Mouse (Mus musculus) liver, adult 2 months (tissue): ENCODE results near the gene 1700020D05Rik.

Source experiments
- CTCF ChIP-seq: fragments of 200-500 bp; IDR thresholded peaks from 2 replicates; pipeline ENCODE4 v1.5.1; 2011; ENCODE audit warnings: low read depth, low read length, control low read depth
- POLR2A ChIP-seq: fragments of 200-500 bp; IDR thresholded peaks from 2 replicates; pipeline ENCODE4 v1.6.1; 2011; ENCODE audit warnings: low read length, control low read depth; ENCODE audit not compliant: insufficient read depth; ENCODE audit errors: extremely low read depth

GRCm38 (mm10) chr19:5492641-5493040 is 10.9 kb downstream of the 1700020D05Rik start:
- TF ChIP-seq CTCF = no peak
- no peak for TF ChIP-seq POLR2A
